Mouse (Mus musculus) liver, embryonic 14.5 days (tissue): ENCODE measurements around the gene Pdxdc1. TPM values are rescaled to one million over a fixed set of nuclear protein-coding genes. Genes with fewer than 3 reads are reported as not detected.

Experiments used
- ATAC-seq: fragments of 200-750 bp; cut with Nextera tagmentation; 2 replicates; pipeline ENCODE4 v1.8.0; 2017; ENCODE audit warnings: moderate number of reproducible peaks, mild to moderate bottlenecking, moderate library complexity; ENCODE audit not compliant: insufficient read depth
- DNase-seq, 3 experiments: peaks; one replicate each; pipeline ENCODE4 v3.0.0-alpha.2; 2012 to 2013; ENCODE audit warnings: low read depth in 3 of 3, low spot score in 3 of 3
- H3K27ac ChIP-seq: fragments of 300-500 bp; sonication (generic); 2 replicates; pipeline ENCODE4 v1.5.1; 2014; ENCODE audit warnings: moderate library complexity, mild to moderate bottlenecking, control low read depth, inconsistent platforms
- H3K27me3 ChIP-seq: fragments of 300-500 bp; sonication (generic); 2 replicates; pipeline ENCODE4 v1.6.1; 2014; ENCODE audit warnings: mild to moderate bottlenecking, low read length, moderate library complexity; ENCODE audit not compliant: control insufficient read depth, insufficient read depth
- H3K36me3 ChIP-seq: fragments of 300-500 bp; sonication (generic); replicated peaks from 2 replicates; pipeline ENCODE4 v1.6.1; 2014; ENCODE audit warnings: low read depth; ENCODE audit not compliant: control insufficient read depth, insufficient read depth
- H3K4me1 ChIP-seq, 2 experiments: fragments of 200-500 bp in 1 of 2; fragments of 300-500 bp in 1 of 2; sonication (generic) in 1 of 2; replicated peaks; 2 replicates each; pipeline ENCODE4 v1.6.1; 2012 to 2014; ENCODE audit warnings: antibody characterized with exemption in 1 of 2, inconsistent platforms in 1 of 2, low read length in 1 of 2; ENCODE audit not compliant: control insufficient read depth in 2 of 2, insufficient read depth in 2 of 2
- H3K4me2 ChIP-seq: fragments of 300-500 bp; sonication (generic); 2 replicates; pipeline ENCODE4 v1.6.1; 2014; ENCODE audit warnings: low read depth, mild to moderate bottlenecking, control low read depth, moderate library complexity
- H3K4me3 ChIP-seq, 2 experiments: fragments of 200-500 bp in 1 of 2; fragments of 300-500 bp in 1 of 2; sonication (generic) in 1 of 2; 2 replicates each; pipeline ENCODE4 v1.5.1; 2012 to 2014; ENCODE audit warnings: low read depth in 2 of 2, low read length in 2 of 2, mild to moderate bottlenecking in 2 of 2, control low read depth in 1 of 2, inconsistent platforms in 1 of 2, moderate library complexity in 1 of 2; ENCODE audit not compliant: insufficient read depth in 1 of 2
- H3K9ac ChIP-seq: fragments of 300-500 bp; sonication (generic); replicated peaks from 2 replicates; pipeline ENCODE4 v1.6.1; 2014; ENCODE audit warnings: mild to moderate bottlenecking, control low read depth, moderate library complexity
- H3K9me3 ChIP-seq: fragments of 300-500 bp; sonication (generic); 2 replicates; pipeline ENCODE4 v1.6.1; 2016; ENCODE audit warnings: low read length, mixed read lengths; ENCODE audit not compliant: control insufficient read depth
- CTCF ChIP-seq: IDR thresholded peaks from 2 replicates; pipeline ENCODE4 v1.5.1; 2016; ENCODE audit warnings: antibody characterized with exemption, low read depth, control low read depth
- EP300 ChIP-seq: IDR thresholded peaks from 2 replicates; pipeline ENCODE4 v1.6.1; 2016; ENCODE audit warnings: antibody characterized with exemption, low read depth
- WGBS: fragments of 180-500 bp; shearing (Covaris S2); extraction: QIAGEN DNeasy Blood & Tissue Kit; methylation state at CpG from one replicate; pipeline ENCODE4 v1.1.7; 2014; ENCODE audit not compliant: insufficient replicate concordance; 5-methylcytosine and 5-hydroxymethylcytosine counted together
- polyA plus RNA-seq, 2 experiments: library from polyadenylated mRNA; depleted of rRNA in 1 of 2; stranded (reverse) in 1 of 2; unstranded in 1 of 2; fragments of >200 nt; fragmentation: Nextera tagmentation in 1 of 2; extraction: Ambion mirVana in 1 of 2; gene quantifications; 2 replicates each; pipeline versions ENCODE4 v1.2.1 to v1.2.3; 2012 to 2014

Gene Pdxdc1
- polyA plus RNA-seq, 2 experiments: 16.3 to 21.7 TPM

- DNase-seq (no peak), ATAC-seq (no peak)
- Histone ChIP-seq H3K9me3 (no peaks in the 10 kb centered on the region), H3K4me1 (no peaks in the 10 kb centered on the region), H3K27me3 (no peaks in the 10 kb centered on the region), H3K9ac (no peak overlapping the region), H3K36me3 (peaks cover 8% of the 10 kb centered on the region), H3K4me3 (no peak overlapping the region), H3K27ac (no peak overlapping the region), H3K4me2 (no peak overlapping the region)
- WGBS: 71% methylated on average over 1 of the region's 1 CpGs
- no peak for TF ChIP-seq CTCF
- no peak for TF ChIP-seq EP300
These were observed 56.3 kb downstream of the Pdxdc1 start for GRCm38 (mm10) chr16:13846675-13847074.

- Histone ChIP-seq H3K27ac (no peak overlapping the region), H3K4me2 (no peak overlapping the region), H3K4me1 (no peaks in the 10 kb centered on the region), H3K9me3 (no peaks in the 10 kb centered on the region), H3K27me3 (no peaks in the 10 kb centered on the region), H3K9ac (no peak overlapping the region), H3K4me3 (no peak overlapping the region), H3K36me3 (peaks cover 8% of the 10 kb centered on the region)
- WGBS: 78% methylated on average over 5 of the region's 5 CpGs
- no peak for DNase-seq
- ATAC-seq: no peak
- TF ChIP-seq EP300 (no peak), CTCF (no peak)
These were observed 57.9 kb downstream of the Pdxdc1 start for GRCm38 (mm10) chr16:13845031-13845430.

- 74% methylated on average over 3 of the region's 3 CpGs for WGBS
- Histone ChIP-seq H3K27me3 (no peaks in the 10 kb centered on the region), H3K9ac (no peak overlapping the region), H3K36me3 (peaks cover 13% of the 10 kb centered on the region), H3K9me3 (no peaks in the 10 kb centered on the region), H3K27ac (no peak overlapping the region), H3K4me2 (no peak overlapping the region), H3K4me1 (no peaks in the 10 kb centered on the region), H3K4me3 (no peak overlapping the region)
- DNase-seq (no peak), ATAC-seq (no peak)
- TF ChIP-seq EP300 (no peak), CTCF (no peak)
These were observed 62.0 kb downstream of the Pdxdc1 start for GRCm38 (mm10) chr16:13840956-13841355.

- TF ChIP-seq EP300: no peak
- TF ChIP-seq CTCF: no peak
- no peak overlapping the region for H3K4me2 ChIP-seq
- no peaks in the 10 kb centered on the region for H3K27me3 ChIP-seq
- H3K27ac ChIP-seq: no peak overlapping the region
- no peak overlapping the region for H3K9ac ChIP-seq
- DNase-seq (no peak), ATAC-seq (no peak)
- H3K36me3 ChIP-seq: peaks cover 13% of the 10 kb centered on the region
- H3K9me3 ChIP-seq: no peaks in the 10 kb centered on the region
- 79% methylated on average over 7 of the region's 7 CpGs for WGBS
- no peaks in the 10 kb centered on the region for H3K4me1 ChIP-seq
- H3K4me3 ChIP-seq: no peak overlapping the region
These were observed 62.9 kb downstream of the Pdxdc1 start for GRCm38 (mm10) chr16:13840056-13840455.

GRCm38 (mm10) chr16:13834382-13834781 is 68.5 kb downstream of the Pdxdc1 start:
- no peak for ATAC-seq

More at GRCm38 (mm10) chr16:13834382-13834781, 68.5 kb downstream of the Pdxdc1 start:
- no peak overlapping the region for H3K4me2 ChIP-seq
- H3K9ac ChIP-seq: no peak overlapping the region
- no peaks in the 10 kb centered on the region for H3K4me1 ChIP-seq
- H3K4me3 ChIP-seq: no peak overlapping the region
- H3K9me3 ChIP-seq: no peaks in the 10 kb centered on the region
- DNase-seq: no peak
- H3K27ac ChIP-seq: no peak overlapping the region
- H3K27me3 ChIP-seq: no peaks in the 10 kb centered on the region
- 75% methylated on average over 5 of the region's 5 CpGs for WGBS
- peaks cover 11% of the 10 kb centered on the region for H3K36me3 ChIP-seq
- TF ChIP-seq EP300 (no peak), CTCF (no peak)
